Mouse (Mus musculus) stomach, embryonic 14.5 days (tissue): ENCODE results near the gene Sycn. TPM values are rescaled to one million over a fixed set of nuclear protein-coding genes. Genes with fewer than 3 reads are reported as not detected.

Source experiments
- ATAC-seq: fragments of 200-750 bp; cut with Nextera tagmentation; 2 replicates; pipeline ENCODE4 v1.8.0; 2017; ENCODE audit warnings: low read depth, moderate TSS enrichment; ENCODE audit not compliant: insufficient number of reproducible peaks, insufficient read depth, low FRiP score
- H3K27ac ChIP-seq: fragments of 300-500 bp; sonication (generic); 2 replicates; pipeline ENCODE4 v1.5.1; 2014; ENCODE audit warnings: mild to moderate bottlenecking, low read length, moderate library complexity, mixed read lengths
- H3K27me3 ChIP-seq: fragments of 300-500 bp; sonication (generic); 2 replicates; pipeline ENCODE4 v1.6.1; 2014; ENCODE audit warnings: low read length, control low read depth, mixed read lengths; ENCODE audit not compliant: control insufficient read depth, insufficient read depth
- H3K36me3 ChIP-seq: fragments of 300-500 bp; sonication (generic); 2 replicates; pipeline ENCODE4 v1.6.1; 2014; ENCODE audit warnings: mild to moderate bottlenecking, control low read depth, low read length, moderate library complexity, mixed read lengths; ENCODE audit not compliant: control insufficient read depth, insufficient read depth
- H3K4me1 ChIP-seq: fragments of 300-500 bp; sonication (generic); 2 replicates; pipeline ENCODE4 v1.6.1; 2014; ENCODE audit warnings: low read length, control low read depth, mixed read lengths; ENCODE audit not compliant: control insufficient read depth, insufficient read depth
- H3K4me2 ChIP-seq: fragments of 300-500 bp; sonication (generic); replicated peaks from 2 replicates; pipeline ENCODE4 v1.6.1; 2014; ENCODE audit warnings: low read depth, low read length, control low read depth
- H3K4me3 ChIP-seq: fragments of 300-500 bp; sonication (generic); 2 replicates; pipeline ENCODE4 v1.5.1; 2014; ENCODE audit warnings: low read depth, low read length, control low read depth
- H3K9ac ChIP-seq: fragments of 300-500 bp; sonication (generic); replicated peaks from 2 replicates; pipeline ENCODE4 v1.6.1; 2014; ENCODE audit warnings: low read depth, mild to moderate bottlenecking, control low read depth, low read length, moderate library complexity, mixed read lengths
- H3K9me3 ChIP-seq: fragments of 300-500 bp; sonication (generic); 2 replicates; pipeline ENCODE4 v1.6.1; 2016; ENCODE audit warnings: low read depth, low read length, control low read depth; ENCODE audit not compliant: control insufficient read depth
- WGBS: fragments of 180-500 bp; shearing (Covaris S2); extraction: QIAGEN DNeasy Blood & Tissue Kit; methylation state at CpG from one replicate; pipeline ENCODE4 v1.1.7; 2014; 5-methylcytosine and 5-hydroxymethylcytosine counted together
- polyA plus RNA-seq: library from polyadenylated mRNA; unstranded; fragments of >200 nt; fragmentation: Nextera tagmentation; extraction: Ambion mirVana; gene quantifications from 2 replicates; pipeline ENCODE4 v1.2.1, GENCODE M21; 2014

Gene Sycn
- polyA plus RNA-seq, 1 experiment from 2014 or later, result 0.49 TPM

DNA sequence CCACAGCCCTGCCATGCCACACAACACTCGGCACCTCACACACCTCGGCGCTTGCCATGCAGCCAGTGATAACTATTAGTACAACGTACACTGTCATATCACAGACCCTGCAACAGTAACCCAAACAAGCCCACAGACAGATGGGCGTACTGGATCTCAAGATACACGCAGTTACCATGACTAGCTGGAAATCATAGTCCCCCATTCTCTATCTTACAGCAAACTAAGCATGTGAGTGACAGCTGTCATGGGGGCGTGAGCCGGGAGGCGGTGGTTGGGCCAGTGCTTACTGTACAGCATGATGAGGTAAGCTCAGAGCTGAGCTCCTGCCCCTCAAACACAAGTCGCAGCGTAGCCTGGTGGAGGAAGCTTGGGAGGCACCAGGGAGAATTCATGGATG lies 34.9 kb downstream of the Sycn start:
- Histone ChIP-seq H3K9ac (no peak overlapping the region), H3K4me1 (peaks cover 58% of the 10 kb centered on the region), H3K9me3 (no peaks in the 10 kb centered on the region), H3K27me3 (no peaks in the 10 kb centered on the region), H3K36me3 (0 out of 2 replicates have a peak, but pooled peaks cover 7% of the 10 kb centered on the region), H3K4me2 (no peak overlapping the region), H3K27ac (peak overlapping the region; percentile 90; the same call in 1 of the 2 replicates), H3K4me3 (no peak overlapping the region)
- ATAC-seq, result no peak
- WGBS, result 85% methylated on average over 11 of the region's 11 CpGs

GRCm38 (mm10) chr7:28576271-28576914 lies 35.7 kb downstream of the Sycn start:
- peaks cover 50% of the 10 kb centered on the region for H3K4me1 ChIP-seq
- ATAC-seq, result peak; percentile 77
- H3K36me3 ChIP-seq, result 0 out of 2 replicates have a peak, but pooled peaks cover 7% of the 10 kb centered on the region
- H3K9me3 ChIP-seq, result no peaks in the 10 kb centered on the region
- H3K4me2 ChIP-seq, result peak overlapping the region; percentile 20; the same call in 1 of the 2 replicates
- 51% methylated on average over 5 of the region's 5 CpGs for WGBS
- H3K27me3 ChIP-seq, result no peaks in the 10 kb centered on the region
- peak overlapping the region; percentile 90; the same call in 1 of the 2 replicates for H3K27ac ChIP-seq
- no peak overlapping the region; the same call in 1 of the 2 replicates for H3K9ac ChIP-seq
- no peak overlapping the region for H3K4me3 ChIP-seq

GRCm38 (mm10) chr7:28577826-28578542 lies 37.3 kb downstream of the Sycn start:
- Histone ChIP-seq H3K4me2 (0 out of 2 replicates have a peak overlapping the region, but pooled peaks have one; percentile 16), H3K9ac (no peak overlapping the region), H3K36me3 (0 out of 2 replicates have a peak, but pooled peaks cover 7% of the 10 kb centered on the region), H3K4me3 (no peak overlapping the region), H3K27ac (peak overlapping the region; percentile 90), H3K9me3 (no peaks in the 10 kb centered on the region), H3K4me1 (peaks cover 44% of the 10 kb centered on the region), H3K27me3 (no peaks in the 10 kb centered on the region)
- WGBS, result 58% methylated on average over 9 of the region's 9 CpGs
- ATAC-seq, result peak; percentile 80

GRCm38 (mm10) chr7:28578543-28579053 lies 37.9 kb downstream of the Sycn start:
- H3K4me2 ChIP-seq, result no peak overlapping the region
- peak overlapping the region; percentile 90 for H3K27ac ChIP-seq
- H3K36me3 ChIP-seq, result 0 out of 2 replicates have a peak, but pooled peaks cover 7% of the 10 kb centered on the region
- no peaks in the 10 kb centered on the region for H3K27me3 ChIP-seq
- 69% methylated on average over 5 of the region's 5 CpGs for WGBS
- no peak overlapping the region for H3K4me3 ChIP-seq
- H3K4me1 ChIP-seq, result peaks cover 48% of the 10 kb centered on the region
- H3K9me3 ChIP-seq, result no peaks in the 10 kb centered on the region
- no peak for ATAC-seq
- H3K9ac ChIP-seq, result no peak overlapping the region

DNA sequence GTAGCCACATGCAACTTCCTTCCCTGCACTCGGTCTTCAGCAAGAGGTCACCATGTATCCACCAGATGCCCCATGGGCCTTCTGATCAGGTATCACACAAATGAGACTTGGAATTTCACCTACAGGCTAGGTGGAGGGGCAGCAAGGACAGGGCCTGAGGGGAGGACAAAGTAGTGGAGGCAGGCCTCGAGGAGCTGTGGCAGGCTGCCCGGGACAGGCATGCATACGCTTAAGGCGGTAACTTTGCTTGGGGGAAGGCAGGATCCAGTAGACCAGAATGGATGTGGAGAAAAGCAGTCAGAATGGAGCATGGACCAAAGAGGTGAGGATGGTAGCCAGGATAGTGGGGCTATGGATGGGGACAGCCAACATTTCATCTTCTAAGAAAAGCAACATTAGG lies 39.1 kb downstream of the Sycn start:
- Histone ChIP-seq H3K4me3 (no peak overlapping the region), H3K27ac (0 out of 2 replicates have a peak overlapping the region, but pooled peaks have one; percentile 10), H3K9ac (no peak overlapping the region), H3K27me3 (no peaks in the 10 kb centered on the region), H3K4me2 (no peak overlapping the region), H3K36me3 (0 out of 2 replicates have a peak, but pooled peaks cover 3% of the 10 kb centered on the region), H3K4me1 (peaks cover 60% of the 10 kb centered on the region), H3K9me3 (no peaks in the 10 kb centered on the region)
- 72% methylated on average over 5 of the region's 5 CpGs for WGBS
- ATAC-seq, result no peak

GRCm38 (mm10) chr7:28581721-28582120 lies 41.0 kb downstream of the Sycn start:
- Histone ChIP-seq H3K4me1 (peaks cover 53% of the 10 kb centered on the region), H3K9ac (no peak overlapping the region), H3K9me3 (no peaks in the 10 kb centered on the region), H3K27me3 (no peaks in the 10 kb centered on the region), H3K36me3 (no peaks in the 10 kb centered on the region), H3K4me2 (no peak overlapping the region), H3K27ac (peak overlapping the region; percentile 48; the same call in 1 of the 2 replicates), H3K4me3 (no peak overlapping the region)
- no peak for ATAC-seq
- 77% methylated on average over 4 of the region's 4 CpGs for WGBS

DNA sequence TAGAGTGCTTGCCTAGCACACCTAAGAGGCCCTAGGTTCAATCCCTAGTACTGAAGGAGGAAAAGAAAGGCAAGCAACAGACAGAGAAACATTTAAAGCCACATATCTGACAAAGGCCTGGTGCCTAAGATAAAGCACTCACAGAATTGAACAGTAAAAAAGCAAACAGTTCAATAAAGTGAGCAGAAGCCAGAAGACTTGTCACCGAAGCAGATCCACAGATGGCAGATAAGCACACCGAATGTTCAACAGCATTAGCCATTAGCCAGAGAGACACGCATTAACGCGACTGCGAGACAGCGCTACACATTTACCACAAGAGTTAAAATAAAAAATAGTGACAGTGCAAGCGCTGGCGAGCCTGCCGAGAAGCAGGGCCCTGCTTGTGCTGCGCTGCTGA lies 42.2 kb downstream of the Sycn start:
- H3K4me1 ChIP-seq, result peaks cover 51% of the 10 kb centered on the region
- no peaks in the 10 kb centered on the region for H3K36me3 ChIP-seq
- H3K9ac ChIP-seq, result no peak overlapping the region
- no peak for ATAC-seq
- 59% methylated on average over 11 of the region's 11 CpGs for WGBS
- H3K27me3 ChIP-seq, result no peaks in the 10 kb centered on the region
- H3K4me3 ChIP-seq, result no peak overlapping the region
- H3K4me2 ChIP-seq, result no peak overlapping the region
- H3K27ac ChIP-seq, result peak overlapping the region; percentile 48; the same call in 1 of the 2 replicates
- no peaks in the 10 kb centered on the region for H3K9me3 ChIP-seq

- 61% methylated on average over 8 of the region's 8 CpGs for WGBS
- H3K36me3 ChIP-seq, result no peaks in the 10 kb centered on the region
- no peaks in the 10 kb centered on the region for H3K9me3 ChIP-seq
- H3K4me1 ChIP-seq, result peaks cover 51% of the 10 kb centered on the region
- H3K4me3 ChIP-seq, result no peak overlapping the region
- H3K4me2 ChIP-seq, result 0 out of 2 replicates have a peak overlapping the region, but pooled peaks have one; percentile 7
- 0 out of 2 replicates have a peak overlapping the region, but pooled peaks have one; percentile 10 for H3K9ac ChIP-seq
- H3K27me3 ChIP-seq, result no peaks in the 10 kb centered on the region
- peak overlapping the region; percentile 55; the same call in 1 of the 2 replicates for H3K27ac ChIP-seq
- peak; percentile 65 for ATAC-seq
Measured at GRCm38 (mm10) chr7:28583570-28584344, 43.1 kb downstream of the Sycn start.
